In genomic region chr7:17091280-17091679, GRCm38 (mm10) we compare ENCODE assay signal across 10 mouse cellular contexts. TPM values are rescaled to one million over a fixed set of nuclear protein-coding genes. Genes with fewer than 3 reads are reported as not detected.
DNase-seq lines count a peak whose midpoint lies in the region; ATAC-seq and TF ChIP-seq lines count a peak whose summit lies in the region.
"Had no signal": no experiment of that assay in that cellular context is flagged by ENCODE, and none has a peak within 500 bp of the region (broad histone marks: within the 10 kb centered on the region; RNA-seq: fewer than 3 reads in every experiment).

No protein-coding gene starts in this region.

- no peaks in the 10 kb centered on the region for H3K4me1 ChIP-seq in forebrain, postnatal 0 days (ENCODE audit: insufficient read depth)
- no peaks in the 10 kb centered on the region for H3K4me1 ChIP-seq in forebrain, embryonic 11.5 days (replicated peaks; ENCODE audit: control insufficient read depth, insufficient read depth, low read length)
- no peaks in the 10 kb centered on the region for H3K4me1 ChIP-seq in midbrain, postnatal 0 days (ENCODE audit: insufficient read depth, low read length)
- H3K4me1 ChIP-seq in midbrain, embryonic 14.5 days (ENCODE audit: control insufficient read depth, insufficient read depth, low read length), result no peaks in the 10 kb centered on the region

- peak; percentile 16; the same call in 1 of the 2 replicates for TF ChIP-seq CTCF in forebrain, postnatal 0 days (IDR thresholded peaks at IDR 0.05; ENCODE audit: low read depth)
- peak; percentile 28 for TF ChIP-seq CTCF in midbrain, postnatal 0 days (IDR thresholded peaks at IDR 0.05)

- no peaks in the 10 kb centered on the region for H3K9me3 ChIP-seq in forebrain, postnatal 0 days (ENCODE audit: low read length)
- no peaks in the 10 kb centered on the region for H3K9me3 ChIP-seq in forebrain, embryonic 11.5 days (ENCODE audit: control insufficient read depth, low read length)
- H3K9me3 ChIP-seq in midbrain, postnatal 0 days (ENCODE audit: low read length), result no peaks in the 10 kb centered on the region
- H3K9me3 ChIP-seq in midbrain, embryonic 14.5 days (ENCODE audit: control insufficient read depth, low read length), result no peaks in the 10 kb centered on the region
- H3K9me3 ChIP-seq: megakaryocyte, embryonic 14.5 days had no signal

- H3K36me3 ChIP-seq in forebrain, postnatal 0 days (ENCODE audit: insufficient read depth), result no peaks in the 10 kb centered on the region
- H3K36me3 ChIP-seq in forebrain, embryonic 11.5 days (ENCODE audit: control insufficient read depth, insufficient read depth, low read length), result no peaks in the 10 kb centered on the region
- no peaks in the 10 kb centered on the region for H3K36me3 ChIP-seq in midbrain, postnatal 0 days (ENCODE audit: insufficient read depth, low read length)
- H3K36me3 ChIP-seq in midbrain, embryonic 14.5 days (ENCODE audit: control insufficient read depth, insufficient read depth, low read length), result no peaks in the 10 kb centered on the region

- no peak overlapping the region for H3K27ac ChIP-seq in forebrain, postnatal 0 days (ENCODE audit: low read depth, low read length)
- H3K27ac ChIP-seq in forebrain, embryonic 11.5 days (ENCODE audit: low read depth, low read length), result no peak overlapping the region
- no peak overlapping the region for H3K27ac ChIP-seq in midbrain, postnatal 0 days (ENCODE audit: low read depth, low read length)
- H3K27ac ChIP-seq in midbrain, embryonic 14.5 days (replicated peaks; ENCODE audit: low read depth, low read length), result no peak overlapping the region

- H3K27me3 ChIP-seq in forebrain, postnatal 0 days (ENCODE audit: insufficient read depth, low read length), result no peaks in the 10 kb centered on the region
- no peaks in the 10 kb centered on the region for H3K27me3 ChIP-seq in forebrain, embryonic 11.5 days (ENCODE audit: control insufficient read depth, insufficient read depth, low read length)
- no peaks in the 10 kb centered on the region for H3K27me3 ChIP-seq in midbrain, postnatal 0 days (ENCODE audit: insufficient read depth, low read length)
- H3K27me3 ChIP-seq in midbrain, embryonic 14.5 days (ENCODE audit: control insufficient read depth, insufficient read depth, low read length), result no peaks in the 10 kb centered on the region

- no peak for ATAC-seq in forebrain, postnatal 0 days
- no peak for ATAC-seq in forebrain, embryonic 11.5 days (replicated peaks; ENCODE audit: low FRiP score)
- ATAC-seq in midbrain, postnatal 0 days (ENCODE audit: low FRiP score), result no peak
- no peak for ATAC-seq in midbrain, embryonic 14.5 days (ENCODE audit: low FRiP score, low TSS enrichment)
- no peak for ATAC-seq in cerebellum, adult (ENCODE audit: insufficient number of reproducible peaks, low FRiP score, low TSS enrichment)
- ATAC-seq: forebrain, embryonic 16.5 days had no signal

- H3K4me2 ChIP-seq in forebrain, postnatal 0 days (ENCODE audit: low read depth), result no peak overlapping the region
- no peak overlapping the region for H3K4me2 ChIP-seq in forebrain, embryonic 11.5 days (ENCODE audit: low read depth, low read length, severe bottlenecking)
- H3K4me2 ChIP-seq in midbrain, postnatal 0 days (ENCODE audit: low read depth, low read length, poor library complexity, severe bottlenecking), result no peak overlapping the region
- no peak overlapping the region for H3K4me2 ChIP-seq in midbrain, embryonic 14.5 days (ENCODE audit: low read length)

- H3K4me3 ChIP-seq in forebrain, postnatal 0 days (ENCODE audit: low read depth, low read length), result no peak overlapping the region
- no peak overlapping the region for H3K4me3 ChIP-seq in forebrain, embryonic 11.5 days (ENCODE audit: low read depth, low read length)
- H3K4me3 ChIP-seq in midbrain, postnatal 0 days (ENCODE audit: low read depth, low read length), result no peak overlapping the region
- no peak overlapping the region for H3K4me3 ChIP-seq in midbrain, embryonic 14.5 days (replicated peaks; ENCODE audit: low read depth, low read length)
- H3K4me3 ChIP-seq: megakaryocyte, embryonic 14.5 days had no signal

- no peak for DNase-seq in forebrain, postnatal 0 days
- DNase-seq in forebrain, embryonic 11.5 days (ENCODE audit: low spot score), result no peak
- DNase-seq in midbrain, postnatal 0 days (ENCODE audit: low spot score), result no peak
- no peak for DNase-seq in midbrain, embryonic 14.5 days
- DNase-seq in induced T-regulatory cell, adult 2 months (ENCODE audit: low read depth), result peak; percentile 48
- peak; percentile 68 for DNase-seq in thymus, postnatal 4 days
- no peak for DNase-seq in left cerebral cortex, postnatal 10 days (ENCODE audit: extremely low spot score in 1 of 2, low spot score in 2 of 2)

- intact Hi-C loops in left cerebral cortex, postnatal 10 days (cut with DNase I), result no loop called here

- no peak overlapping the region for H3K9ac ChIP-seq in forebrain, postnatal 0 days
- no peak overlapping the region for H3K9ac ChIP-seq in forebrain, embryonic 11.5 days (ENCODE audit: low read length)
- H3K9ac ChIP-seq in midbrain, postnatal 0 days (replicated peaks; ENCODE audit: low read length, poor library complexity, severe bottlenecking), result no peak overlapping the region
- no peak overlapping the region for H3K9ac ChIP-seq in midbrain, embryonic 14.5 days (replicated peaks; ENCODE audit: low read length)

- 18% methylated on average over 1 of the region's 1 CpGs for WGBS in forebrain, postnatal 0 days
- WGBS in forebrain, embryonic 11.5 days, result 10% methylated on average over 1 of the region's 1 CpGs
- WGBS in midbrain, postnatal 0 days, result 23% methylated on average over 1 of the region's 1 CpGs
- WGBS in midbrain, embryonic 14.5 days, result 13% methylated on average over 1 of the region's 1 CpGs

RNA-seq across cellular contexts. Expression of gene Psg16, which starts 17.4 kb away (rescaled TPM):
- 2.3 and 5.1 TPM in 2 replicates for total RNA-seq in forebrain, postnatal 0 days (2014; rRNA removed)
- polyA plus RNA-seq in forebrain, postnatal 0 days (2015; fragmentation: Nextera tagmentation; extraction: Ambion mirVana), result 3.3 and 5.7 TPM in 2 replicates
- polyA plus RNA-seq in forebrain, embryonic 11.5 days (2014; fragmentation: Nextera tagmentation; extraction: Ambion mirVana), result 0.39 TPM in 1 of 2 replicates, not detected in the other
- 3.9 and 5.1 TPM in 2 replicates for total RNA-seq in midbrain, postnatal 0 days (2014; rRNA removed)
- 6.8 and 7.6 TPM in 2 replicates for polyA plus RNA-seq in midbrain, postnatal 0 days (2015; fragmentation: Nextera tagmentation; extraction: Ambion mirVana)
- 4.3 and 4.9 TPM in 2 replicates for polyA plus RNA-seq in midbrain, embryonic 14.5 days (2014; fragmentation: Nextera tagmentation; extraction: Ambion mirVana)
- total RNA-seq in left cerebral cortex, postnatal 10 days (2021), result 1 to 10 TPM; 5.6 to 6.1 TPM

RNA-seq across cellular contexts. Expression of gene Hif3a, which starts 29.1 kb away (rescaled TPM):
- 7.2 and 12.2 TPM in 2 replicates for total RNA-seq in forebrain, postnatal 0 days (2014; rRNA removed)
- 1.1 and 2.0 TPM in 2 replicates for polyA plus RNA-seq in forebrain, postnatal 0 days (2015; fragmentation: Nextera tagmentation; extraction: Ambion mirVana)
- polyA plus RNA-seq in forebrain, embryonic 11.5 days (2014; fragmentation: Nextera tagmentation; extraction: Ambion mirVana), result 8.6 and 10.4 TPM in 2 replicates
- 13.6 and 16.9 TPM in 2 replicates for total RNA-seq in midbrain, postnatal 0 days (2014; rRNA removed)
- polyA plus RNA-seq in midbrain, postnatal 0 days (2015; fragmentation: Nextera tagmentation; extraction: Ambion mirVana), result 2.0 and 2.7 TPM in 2 replicates
- polyA plus RNA-seq in midbrain, embryonic 14.5 days (2014; fragmentation: Nextera tagmentation; extraction: Ambion mirVana), result 1.5 and 4.6 TPM in 2 replicates
- 10 to 100 TPM in 1 of 2 experiments, 1 to 10 TPM in 1; 6.5 to 16.9 TPM for total RNA-seq in left cerebral cortex, postnatal 10 days (2021)

RNA-seq across cellular contexts. Expression of gene Ceacam3, which starts 58.8 kb away (rescaled TPM):
- total RNA-seq in forebrain, postnatal 0 days (2014; rRNA removed), result 0.15 and 0.24 TPM in 2 replicates
- not detected in 2 replicates for polyA plus RNA-seq in forebrain, postnatal 0 days (2015; fragmentation: Nextera tagmentation; extraction: Ambion mirVana)
- not detected in 2 replicates for polyA plus RNA-seq in forebrain, embryonic 11.5 days (2014; fragmentation: Nextera tagmentation; extraction: Ambion mirVana)
- 0.09 TPM in 1 of 2 replicates, not detected in the other for total RNA-seq in midbrain, postnatal 0 days (2014; rRNA removed)
- polyA plus RNA-seq in midbrain, postnatal 0 days (2015; fragmentation: Nextera tagmentation; extraction: Ambion mirVana), result 0.06 TPM in 1 of 2 replicates, not detected in the other
- not detected in 2 replicates for polyA plus RNA-seq in midbrain, embryonic 14.5 days (2014; fragmentation: Nextera tagmentation; extraction: Ambion mirVana)
- total RNA-seq in left cerebral cortex, postnatal 10 days (2021), result under 1 TPM in 1 of 2 experiments, not detected in 1; 0.10 TPM
- polyA plus RNA-seq: forebrain, embryonic 16.5 days had no signal

Comparison
In these comparisons a context has a peak if more than half of its experiments do, and no peak if none do; other contexts are left out.
1. DNase-seq: peak in induced T-regulatory cell, adult 2 months (single experiment) and thymus, postnatal 4 days (single experiment); none in forebrain, postnatal 0 days (single experiment), forebrain, embryonic 11.5 days (single experiment), midbrain, postnatal 0 days (single experiment), midbrain, embryonic 14.5 days (single experiment) and left cerebral cortex, postnatal 10 days (0 of 2).